Mouse (Mus musculus): Measurements from ENCODE around the gene Cnbp.

- no peak for TF ChIP-seq CTCF (conservative IDR thresholded peaks at IDR 0.05; ENCODE audit: insufficient read depth, insufficient read length, low read depth, low read length)
- no peak for TF ChIP-seq POLR2A (IDR thresholded peaks at IDR 0.05; ENCODE audit: low read depth, low read length)
Observed at GRCm38 (mm10) chr6:87805448-87805847, 45.5 kb downstream of the Cnbp start.

Data from kidney, adult 2 months (tissue).